Mouse (Mus musculus): Measurements from ENCODE around the gene Rgs16.

DNA sequence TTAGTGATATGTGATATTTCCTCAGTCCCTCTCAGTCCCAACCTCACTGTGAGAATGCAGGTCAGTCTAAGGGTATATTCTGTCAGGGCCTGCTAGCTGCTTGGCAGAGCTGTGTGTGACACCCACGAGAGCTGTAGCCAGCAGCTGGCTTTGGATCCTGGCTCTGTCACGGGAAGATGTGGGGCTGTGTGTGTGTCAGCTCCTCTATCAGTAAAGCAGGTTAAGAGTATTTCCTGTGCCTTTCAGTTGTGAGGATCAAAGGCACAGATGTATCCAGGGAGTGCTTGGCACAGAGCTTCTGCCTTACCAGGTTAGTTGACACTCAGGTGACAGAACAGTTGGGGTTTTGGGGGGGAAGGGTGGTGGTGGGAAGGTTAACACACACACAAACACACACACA, 10.3 kb upstream of the Rgs16 start:
- TF ChIP-seq CTCF (IDR thresholded peaks at IDR 0.05; ENCODE audit: low read depth) (no peak), EP300 (IDR thresholded peaks at IDR 0.05; ENCODE audit: low read depth) (no peak)
